Mouse (Mus musculus): ENCODE measurements around the gene Mrps33. TPM values are rescaled to one million over a fixed set of nuclear protein-coding genes. Genes with fewer than 3 reads are reported as not detected.

Gene Mrps33
- polyA plus RNA-seq, 1 experiment from 2014 or later = 166 TPM

Other genes starting within 250 kb of the Mrps33 start
- gene Adck2, start 237.1 kb downstream of the Mrps33 start, polyA plus RNA-seq (2015; fragmentation: Nextera tagmentation; extraction: Ambion mirVana) = 42.6 and 47.9 TPM in 2 replicates
- 1.6 and 1.9 TPM in 2 replicates for gene Gm42420, start 225.2 kb downstream of the Mrps33 start, polyA plus RNA-seq (2015; fragmentation: Nextera tagmentation; extraction: Ambion mirVana)
- 482 and 563 TPM in 2 replicates for gene Ndufb2, start 218.4 kb downstream of the Mrps33 start, polyA plus RNA-seq (2015; fragmentation: Nextera tagmentation; extraction: Ambion mirVana)
- 20.7 and 23.9 TPM in 2 replicates for gene Braf, start 85.5 kb downstream of the Mrps33 start, polyA plus RNA-seq (2015; fragmentation: Nextera tagmentation; extraction: Ambion mirVana)
- gene Tmem178b, start 62.3 kb upstream of the Mrps33 start, polyA plus RNA-seq (2015; fragmentation: Nextera tagmentation; extraction: Ambion mirVana) = 31.2 and 35.5 TPM in 2 replicates

Data from hindbrain, embryonic 16.5 days (tissue).